ENCODE assay signal across 13 mouse cellular contexts in genomic region chr11:57176552-57176951, GRCm38 (mm10).
DNase-seq lines count a peak whose midpoint lies in the region; ATAC-seq and TF ChIP-seq lines count a peak whose summit lies in the region.
"Had no signal": no experiment of that assay in that cellular context is flagged by ENCODE, and none has a peak within 500 bp of the region (broad histone marks: within the 10 kb centered on the region; RNA-seq: fewer than 3 reads in every experiment).

No protein-coding gene starts in this region.

- no peaks in the 10 kb centered on the region for H3K27me3 ChIP-seq in lung, postnatal 0 days (replicated peaks; ENCODE audit: insufficient read depth, low read length)
- H3K27me3 ChIP-seq: hindbrain, embryonic 12.5 days; stomach, embryonic 15.5 days had no signal

- TF ChIP-seq POLR2A in olfactory bulb, adult 2 months (IDR thresholded peaks at IDR 0.05; ENCODE audit: insufficient read depth, low read depth, low read length): no peak

- ATAC-seq in lung, postnatal 0 days: no peak
- ATAC-seq: midbrain, embryonic 16.5 days had no signal

- H3K36me3 ChIP-seq in lung, postnatal 0 days (ENCODE audit: insufficient read depth, low read length): no peaks in the 10 kb centered on the region
- H3K36me3 ChIP-seq: hindbrain, embryonic 12.5 days; stomach, embryonic 15.5 days had no signal

- no peak overlapping the region for H3K4me2 ChIP-seq in lung, postnatal 0 days (replicated peaks; ENCODE audit: low read depth, low read length)
- H3K4me2 ChIP-seq: hindbrain, embryonic 12.5 days; stomach, embryonic 15.5 days had no signal

- no peak overlapping the region for H3K27ac ChIP-seq in lung, postnatal 0 days (ENCODE audit: low read length)
- peak overlapping the region; percentile 73 for H3K27ac ChIP-seq in olfactory bulb, adult 2 months (ENCODE audit: insufficient read depth, low read depth, low read length)
- H3K27ac ChIP-seq: hindbrain, embryonic 12.5 days; stomach, embryonic 15.5 days had no signal

- no peaks in the 10 kb centered on the region for H3K4me1 ChIP-seq in lung, postnatal 0 days (ENCODE audit: insufficient read depth, low read depth, low read length)
- peaks cover 43% of the 10 kb centered on the region for H3K4me1 ChIP-seq in olfactory bulb, adult 2 months (ENCODE audit: control insufficient read depth, insufficient read depth, low read length)
- H3K4me1 ChIP-seq: hindbrain, embryonic 12.5 days; stomach, embryonic 15.5 days had no signal

- DNase-seq in heart, postnatal 4 days: peak; percentile 9
- no peak for DNase-seq in heart, postnatal 25 days (ENCODE audit: low spot score)
- DNase-seq in lung, postnatal 0 days (ENCODE audit: low spot score): no peak
- no peak for DNase-seq in lung, adult 18-20 months
- peak; percentile 48 for DNase-seq in ZHBTc4 (ENCODE audit: low read depth, low spot score)
- no peak for DNase-seq in layer of hippocampus, postnatal 10 days (ENCODE audit: low spot score in 2 of 2)
- no peak for DNase-seq in spleen, postnatal 36 days (ENCODE audit: low spot score in 2 of 2)
- DNase-seq: cerebellum, adult 18-20 months had no signal

- TF ChIP-seq CTCF in lung, postnatal 0 days (IDR thresholded peaks at IDR 0.05): peak; percentile 43
- TF ChIP-seq CTCF in olfactory bulb, adult 2 months (IDR thresholded peaks at IDR 0.05; ENCODE audit: insufficient read depth, low read depth, low read length): peak; percentile 58

- 16% methylated on average over 3 of the region's 3 CpGs for WGBS in lung, postnatal 0 days
- 31% methylated on average over 3 of the region's 3 CpGs for WGBS in olfactory bulb, adult 2 months

- TF ChIP-seq EP300 in lung, postnatal 0 days (IDR thresholded peaks at IDR 0.05): no peak

- H3K4me3 ChIP-seq in lung, postnatal 0 days (ENCODE audit: low read depth, low read length): no peak overlapping the region
- no peak overlapping the region for H3K4me3 ChIP-seq in olfactory bulb, adult 2 months (ENCODE audit: insufficient read depth, low read depth, low read length)
- H3K4me3 ChIP-seq: erythroblast, embryonic 14.5 days; hindbrain, embryonic 12.5 days; stomach, embryonic 15.5 days had no signal

- intact Hi-C loops in heart, postnatal 25 days (cut with DNase I): no loop called here

- H3K9me3 ChIP-seq in lung, postnatal 0 days (ENCODE audit: low read length): no peaks in the 10 kb centered on the region
- H3K9me3 ChIP-seq: hindbrain, embryonic 12.5 days; stomach, embryonic 15.5 days had no signal

- H3K9ac ChIP-seq in lung, postnatal 0 days (replicated peaks; ENCODE audit: low read depth): no peak overlapping the region
- H3K9ac ChIP-seq: hindbrain, embryonic 12.5 days; stomach, embryonic 15.5 days had no signal

Comparison
In these comparisons a context has a peak if more than half of its experiments do, and no peak if none do; other contexts are left out.
1. DNase-seq: peak in heart, postnatal 4 days (single experiment) and ZHBTc4 (single experiment); none in heart, postnatal 25 days (single experiment), lung, postnatal 0 days (single experiment), lung, adult 18-20 months (0 of 2), layer of hippocampus, postnatal 10 days (0 of 2) and spleen, postnatal 36 days (0 of 2).